Mouse (Mus musculus): Measurements from ENCODE around the gene Wsb2. TPM values are rescaled to one million over a fixed set of nuclear protein-coding genes. Genes with fewer than 3 reads are reported as not detected.

Wsb2 gene
- polyA plus RNA-seq, 1 experiment = 428 TPM

- peaks cover 31% of the 10 kb centered on the region for H3K4me1 ChIP-seq (ENCODE audit: control insufficient read depth, insufficient read depth, low read length)
- H3K4me3 ChIP-seq (ENCODE audit: insufficient read depth, low read length) = no peak overlapping the region
- 0 out of 2 replicates have a peak overlapping the region, but pooled peaks have one; percentile 7 for H3K27ac ChIP-seq (ENCODE audit: insufficient read depth, low read length)
- no peak for TF ChIP-seq POLR2A (IDR thresholded peaks at IDR 0.05; ENCODE audit: extremely low read depth, insufficient read depth, low read length)
- no peak for TF ChIP-seq CTCF (IDR thresholded peaks at IDR 0.05; ENCODE audit: extremely low read depth, insufficient read depth, low read length)
These were observed 3.8 kb downstream of the Wsb2 start for GRCm38 (mm10) chr5:117360631-117361541.

GRCm38 (mm10) chr5:117361590-117361989 lies 4.5 kb downstream of the Wsb2 start:
- TF ChIP-seq CTCF (IDR thresholded peaks at IDR 0.05; ENCODE audit: extremely low read depth, insufficient read depth, low read length) = no peak
- TF ChIP-seq POLR2A (IDR thresholded peaks at IDR 0.05; ENCODE audit: extremely low read depth, insufficient read depth, low read length) = no peak
- no peak overlapping the region for H3K4me3 ChIP-seq (ENCODE audit: insufficient read depth, low read length)
- no peak overlapping the region for H3K27ac ChIP-seq (ENCODE audit: insufficient read depth, low read length)
- H3K4me1 ChIP-seq (ENCODE audit: control insufficient read depth, insufficient read depth, low read length) = peaks cover 29% of the 10 kb centered on the region

- TF ChIP-seq CTCF (IDR thresholded peaks at IDR 0.05; ENCODE audit: extremely low read depth, insufficient read depth, low read length) = no peak
- TF ChIP-seq POLR2A (IDR thresholded peaks at IDR 0.05; ENCODE audit: extremely low read depth, insufficient read depth, low read length) = no peak
- H3K4me3 ChIP-seq (ENCODE audit: insufficient read depth, low read length) = no peak overlapping the region
- peak overlapping the region; percentile 26; the same call in 1 of the 2 replicates for H3K27ac ChIP-seq (ENCODE audit: insufficient read depth, low read length)
- peaks cover 29% of the 10 kb centered on the region for H3K4me1 ChIP-seq (ENCODE audit: control insufficient read depth, insufficient read depth, low read length)
These were observed 6.1 kb downstream of the Wsb2 start for GRCm38 (mm10) chr5:117363066-117363782.

- Histone ChIP-seq H3K27ac (ENCODE audit: insufficient read depth, low read length) (0 out of 2 replicates have a peak overlapping the region, but pooled peaks have one; percentile 21), H3K4me3 (ENCODE audit: insufficient read depth, low read length) (no peak overlapping the region), H3K4me1 (ENCODE audit: control insufficient read depth, insufficient read depth, low read length) (peaks cover 24% of the 10 kb centered on the region)
- TF ChIP-seq POLR2A (IDR thresholded peaks at IDR 0.05; ENCODE audit: extremely low read depth, insufficient read depth, low read length) (no peak), CTCF (IDR thresholded peaks at IDR 0.05; ENCODE audit: extremely low read depth, insufficient read depth, low read length) (no peak)
These were observed 7.7 kb downstream of the Wsb2 start for GRCm38 (mm10) chr5:117364821-117365220.

- Histone ChIP-seq H3K4me1 (ENCODE audit: control insufficient read depth, insufficient read depth, low read length) (peaks cover 17% of the 10 kb centered on the region), H3K4me3 (ENCODE audit: insufficient read depth, low read length) (no peak overlapping the region), H3K27ac (ENCODE audit: insufficient read depth, low read length) (no peak overlapping the region)
- TF ChIP-seq POLR2A (IDR thresholded peaks at IDR 0.05; ENCODE audit: extremely low read depth, insufficient read depth, low read length) (no peak), CTCF (IDR thresholded peaks at IDR 0.05; ENCODE audit: extremely low read depth, insufficient read depth, low read length) (no peak)
These were observed 8.9 kb downstream of the Wsb2 start for GRCm38 (mm10) chr5:117365904-117366561.

- H3K4me3 ChIP-seq (ENCODE audit: insufficient read depth, low read length) = no peak overlapping the region
- peaks cover 10% of the 10 kb centered on the region for H3K4me1 ChIP-seq (ENCODE audit: control insufficient read depth, insufficient read depth, low read length)
- no peak overlapping the region for H3K27ac ChIP-seq (ENCODE audit: insufficient read depth, low read length)
- no peak for TF ChIP-seq CTCF (IDR thresholded peaks at IDR 0.05; ENCODE audit: extremely low read depth, insufficient read depth, low read length)
- no peak for TF ChIP-seq POLR2A (IDR thresholded peaks at IDR 0.05; ENCODE audit: extremely low read depth, insufficient read depth, low read length)
These were observed 10.1 kb downstream of the Wsb2 start for GRCm38 (mm10) chr5:117367206-117367605.

GRCm38 (mm10) chr5:117370592-117370991 lies 13.5 kb downstream of the Wsb2 start:
- TF ChIP-seq CTCF (IDR thresholded peaks at IDR 0.05; ENCODE audit: extremely low read depth, insufficient read depth, low read length) (no peak), POLR2A (IDR thresholded peaks at IDR 0.05; ENCODE audit: extremely low read depth, insufficient read depth, low read length) (no peak)
- Histone ChIP-seq H3K4me1 (ENCODE audit: control insufficient read depth, insufficient read depth, low read length) (peaks cover 10% of the 10 kb centered on the region), H3K4me3 (ENCODE audit: insufficient read depth, low read length) (no peak overlapping the region), H3K27ac (ENCODE audit: insufficient read depth, low read length) (no peak overlapping the region)

- no peak overlapping the region for H3K27ac ChIP-seq (ENCODE audit: insufficient read depth, low read length)
- TF ChIP-seq POLR2A (IDR thresholded peaks at IDR 0.05; ENCODE audit: extremely low read depth, insufficient read depth, low read length) (no peak), CTCF (IDR thresholded peaks at IDR 0.05; ENCODE audit: extremely low read depth, insufficient read depth, low read length) (no peak)
- peaks cover 16% of the 10 kb centered on the region for H3K4me1 ChIP-seq (ENCODE audit: control insufficient read depth, insufficient read depth, low read length)
- no peak overlapping the region for H3K4me3 ChIP-seq (ENCODE audit: insufficient read depth, low read length)
These were observed 16.3 kb downstream of the Wsb2 start for GRCm38 (mm10) chr5:117373418-117373817.

- TF ChIP-seq CTCF (IDR thresholded peaks at IDR 0.05; ENCODE audit: extremely low read depth, insufficient read depth, low read length) (no peak), POLR2A (IDR thresholded peaks at IDR 0.05; ENCODE audit: extremely low read depth, insufficient read depth, low read length) (no peak)
- Histone ChIP-seq H3K4me1 (ENCODE audit: control insufficient read depth, insufficient read depth, low read length) (peaks cover 16% of the 10 kb centered on the region), H3K4me3 (ENCODE audit: insufficient read depth, low read length) (no peak overlapping the region), H3K27ac (ENCODE audit: insufficient read depth, low read length) (peak overlapping the region; percentile 56; the same call in 1 of the 2 replicates)
These were observed 17.4 kb downstream of the Wsb2 start for GRCm38 (mm10) chr5:117374372-117375049.

Measured in cortical plate, adult 2 months (tissue).